Comparison of ENCODE assay signal across 11 mouse cellular contexts in genomic region chr12:17692953-17693352, GRCm38 (mm10). TPM values are rescaled to one million over a fixed set of nuclear protein-coding genes. Genes with fewer than 3 reads are reported as not detected.
DNase-seq lines count a peak whose midpoint lies in the region; ATAC-seq lines count a peak whose summit lies in the region.
"Had no signal": no experiment of that assay in that cellular context is flagged by ENCODE, and none has a peak within 500 bp of the region (broad histone marks: within the 10 kb centered on the region; RNA-seq: fewer than 3 reads in every experiment).

No protein-coding gene starts in this region.

- no peaks in the 10 kb centered on the region for H3K9me3 ChIP-seq in kidney, embryonic 15.5 days (replicated peaks)
- no peaks in the 10 kb centered on the region for H3K9me3 ChIP-seq in forebrain, embryonic 14.5 days (replicated peaks; ENCODE audit: control insufficient read depth, low read length)
- no peaks in the 10 kb centered on the region for H3K9me3 ChIP-seq in midbrain, embryonic 14.5 days (ENCODE audit: control insufficient read depth, low read length)
- H3K9me3 ChIP-seq: heart, embryonic 15.5 days had no signal

- H3K4me1 ChIP-seq in kidney, embryonic 15.5 days = peaks cover 55% of the 10 kb centered on the region
- H3K4me1 ChIP-seq in forebrain, embryonic 14.5 days (ENCODE audit: control insufficient read depth, insufficient read depth, low read length) = peaks cover 17% of the 10 kb centered on the region
- H3K4me1 ChIP-seq in midbrain, embryonic 14.5 days (ENCODE audit: control insufficient read depth, insufficient read depth, low read length) = peaks cover 12% of the 10 kb centered on the region

- WGBS in kidney, embryonic 15.5 days = 60% methylated on average over 4 of the region's 4 CpGs
- 52% methylated on average over 4 of the region's 4 CpGs for WGBS in forebrain, embryonic 14.5 days
- 69% methylated on average over 4 of the region's 4 CpGs for WGBS in midbrain, embryonic 14.5 days

- H3K4me2 ChIP-seq in kidney, embryonic 15.5 days = peak overlapping the region; percentile 94
- H3K4me2 ChIP-seq in forebrain, embryonic 14.5 days (ENCODE audit: low read length) = peak overlapping the region; percentile 93
- peak overlapping the region; percentile 90 for H3K4me2 ChIP-seq in midbrain, embryonic 14.5 days (ENCODE audit: low read length)

- no peaks in the 10 kb centered on the region for H3K36me3 ChIP-seq in kidney, embryonic 15.5 days
- H3K36me3 ChIP-seq in forebrain, embryonic 14.5 days (ENCODE audit: control insufficient read depth, insufficient read depth, low read length) = no peaks in the 10 kb centered on the region
- H3K36me3 ChIP-seq in midbrain, embryonic 14.5 days (ENCODE audit: control insufficient read depth, insufficient read depth, low read length) = no peaks in the 10 kb centered on the region
- H3K36me3 ChIP-seq: heart, embryonic 15.5 days had no signal

- H3K9ac ChIP-seq in kidney, embryonic 15.5 days = no peak overlapping the region
- H3K9ac ChIP-seq in forebrain, embryonic 14.5 days (ENCODE audit: low read length) = 0 out of 2 replicates have a peak overlapping the region, but pooled peaks have one; percentile 10
- no peak overlapping the region for H3K9ac ChIP-seq in midbrain, embryonic 14.5 days (replicated peaks; ENCODE audit: low read length)

- H3K4me3 ChIP-seq in kidney, embryonic 15.5 days (replicated peaks) = no peak overlapping the region
- H3K4me3 ChIP-seq in forebrain, embryonic 14.5 days (ENCODE audit: low read depth, low read length) = no peak overlapping the region
- no peak overlapping the region for H3K4me3 ChIP-seq in midbrain, embryonic 14.5 days (replicated peaks; ENCODE audit: low read depth, low read length)

- ATAC-seq in kidney, embryonic 15.5 days (replicated peaks; ENCODE audit: low FRiP score) = no peak
- no peak for ATAC-seq in forebrain, embryonic 14.5 days
- ATAC-seq in midbrain, embryonic 14.5 days (ENCODE audit: low FRiP score, low TSS enrichment) = no peak

- H3K27me3 ChIP-seq in kidney, embryonic 15.5 days = no peaks in the 10 kb centered on the region
- no peaks in the 10 kb centered on the region for H3K27me3 ChIP-seq in forebrain, embryonic 14.5 days (replicated peaks; ENCODE audit: control insufficient read depth, insufficient read depth, low read length)
- no peaks in the 10 kb centered on the region for H3K27me3 ChIP-seq in midbrain, embryonic 14.5 days (ENCODE audit: control insufficient read depth, insufficient read depth, low read length)

- DNase-seq in kidney, adult 11 months = no peak
- DNase-seq in Muller cell, postnatal 12 days (ENCODE audit: inconsistent ontology term) = peak; percentile 63
- no peak for DNase-seq in forebrain, embryonic 14.5 days (ENCODE audit: low spot score)
- DNase-seq in midbrain, embryonic 14.5 days = no peak
- DNase-seq in urinary bladder, postnatal 4 days (ENCODE audit: low spot score in 2 of 2) = no peak
- no peak for DNase-seq in frontal cortex, postnatal 36 days (ENCODE audit: low spot score in 2 of 2)
- DNase-seq in spleen, adult 12 weeks (ENCODE audit: low spot score) = no peak
- DNase-seq: adrenal gland, postnatal 25 days; right cerebral cortex, postnatal 4 days had no signal

- H3K27ac ChIP-seq in kidney, embryonic 15.5 days = no peak overlapping the region
- no peak overlapping the region for H3K27ac ChIP-seq in forebrain, embryonic 14.5 days (ENCODE audit: low read depth, low read length)
- H3K27ac ChIP-seq in midbrain, embryonic 14.5 days (replicated peaks; ENCODE audit: low read depth, low read length) = no peak overlapping the region
- H3K27ac ChIP-seq: heart, embryonic 15.5 days had no signal

RNA-seq across cellular contexts. Expression of gene Hpcal1, which starts 2.3 kb away (rescaled TPM):
- polyA plus RNA-seq in kidney, embryonic 15.5 days (2015; fragmentation: Nextera tagmentation; extraction: Ambion mirVana) = 51.4 and 55.5 TPM in 2 replicates
- 33.3 and 40.0 TPM in 2 replicates for polyA plus RNA-seq in forebrain, embryonic 14.5 days (2014; fragmentation: Nextera tagmentation; extraction: Ambion mirVana)
- 93.3 and 108 TPM in 2 replicates for polyA plus RNA-seq in midbrain, embryonic 14.5 days (2014; fragmentation: Nextera tagmentation; extraction: Ambion mirVana)
